ENCODE assay signal across 16 mouse cellular contexts in genomic region chr12:17677743-17678142, GRCm38 (mm10). TPM values are rescaled to one million over a fixed set of nuclear protein-coding genes. Genes with fewer than 3 reads are reported as not detected.
DNase-seq lines count a peak whose midpoint lies in the region; ATAC-seq and TF ChIP-seq lines count a peak whose summit lies in the region.
"Had no signal": no experiment of that assay in that cellular context is flagged by ENCODE, and none has a peak within 500 bp of the region (broad histone marks: within the 10 kb centered on the region; RNA-seq: fewer than 3 reads in every experiment).

No protein-coding gene starts in this region.

- H3K9ac ChIP-seq in heart, postnatal 0 days (replicated peaks; ENCODE audit: low read depth, low read length) = no peak overlapping the region
- no peak overlapping the region for H3K9ac ChIP-seq in lung, postnatal 0 days (replicated peaks; ENCODE audit: low read depth)
- H3K9ac ChIP-seq: lung, embryonic 15.5 days; midbrain, embryonic 12.5 days; neural tube, embryonic 12.5 days had no signal

- H3K4me3 ChIP-seq in heart, postnatal 0 days (ENCODE audit: low read depth, low read length) = no peak overlapping the region
- no peak overlapping the region for H3K4me3 ChIP-seq in lung, postnatal 0 days (ENCODE audit: low read depth, low read length)
- H3K4me3 ChIP-seq: limb, embryonic 10.5 days; lung, embryonic 15.5 days; midbrain, embryonic 12.5 days; neural tube, embryonic 12.5 days had no signal

- H3K27ac ChIP-seq in heart, postnatal 0 days (ENCODE audit: low read depth) = no peak overlapping the region
- no peak overlapping the region for H3K27ac ChIP-seq in lung, postnatal 0 days (ENCODE audit: low read length)
- H3K27ac ChIP-seq: limb, embryonic 10.5 days; lung, embryonic 15.5 days; midbrain, embryonic 12.5 days; neural tube, embryonic 12.5 days had no signal

- no peak for ATAC-seq in heart, postnatal 0 days (ENCODE audit: insufficient read depth, low read depth)
- ATAC-seq in lung, postnatal 0 days = no peak

- 74% methylated on average over 2 of the region's 2 CpGs for WGBS in heart, postnatal 0 days
- 84% methylated on average over 2 of the region's 2 CpGs for WGBS in lung, postnatal 0 days

- peak; percentile 19; the same call in 1 of the 2 replicates for TF ChIP-seq CTCF in heart, postnatal 0 days (IDR thresholded peaks at IDR 0.05; ENCODE audit: low read depth)
- peak; percentile 63 for TF ChIP-seq CTCF in lung, postnatal 0 days (IDR thresholded peaks at IDR 0.05)

- H3K9me3 ChIP-seq in heart, postnatal 0 days (replicated peaks; ENCODE audit: control insufficient read depth, low read length) = no peaks in the 10 kb centered on the region
- H3K9me3 ChIP-seq in lung, postnatal 0 days (ENCODE audit: low read length) = no peaks in the 10 kb centered on the region
- H3K9me3 ChIP-seq: limb, embryonic 10.5 days; lung, embryonic 15.5 days; midbrain, embryonic 12.5 days; neural tube, embryonic 12.5 days had no signal

- no peak for TF ChIP-seq EP300 in heart, postnatal 0 days (IDR thresholded peaks at IDR 0.05; ENCODE audit: low read depth)
- no peak for TF ChIP-seq EP300 in lung, postnatal 0 days (IDR thresholded peaks at IDR 0.05)

- H3K4me2 ChIP-seq in heart, postnatal 0 days (ENCODE audit: low read depth, low read length) = no peak overlapping the region
- no peak overlapping the region for H3K4me2 ChIP-seq in lung, postnatal 0 days (replicated peaks; ENCODE audit: low read depth, low read length)
- H3K4me2 ChIP-seq: lung, embryonic 15.5 days; midbrain, embryonic 12.5 days; neural tube, embryonic 12.5 days had no signal

- no peaks in the 10 kb centered on the region for H3K36me3 ChIP-seq in heart, postnatal 0 days (replicated peaks; ENCODE audit: control insufficient read depth, insufficient read depth, low read length)
- no peaks in the 10 kb centered on the region for H3K36me3 ChIP-seq in lung, postnatal 0 days (ENCODE audit: insufficient read depth, low read length)
- H3K36me3 ChIP-seq: limb, embryonic 10.5 days; lung, embryonic 15.5 days; midbrain, embryonic 12.5 days; neural tube, embryonic 12.5 days had no signal

- H3K27me3 ChIP-seq in heart, postnatal 0 days (ENCODE audit: control insufficient read depth, insufficient read depth, low read length) = no peaks in the 10 kb centered on the region
- no peaks in the 10 kb centered on the region for H3K27me3 ChIP-seq in lung, postnatal 0 days (replicated peaks; ENCODE audit: insufficient read depth, low read length)
- H3K27me3 ChIP-seq: lung, embryonic 15.5 days; midbrain, embryonic 12.5 days; neural tube, embryonic 12.5 days had no signal

- DNase-seq in heart, postnatal 0 days (ENCODE audit: low spot score) = no peak
- no peak for DNase-seq in heart, adult 8-10 months (ENCODE audit: low spot score)
- peak; percentile 17 for DNase-seq in lung, postnatal 0 days (ENCODE audit: low spot score)
- DNase-seq in lung, postnatal 10 days = no peak
- peak; percentile 36 for DNase-seq in NIH3T3 (ENCODE audit: low read depth)
- peak; percentile 38 to 52 for DNase-seq in thymus, postnatal 10 days (ENCODE audit: low spot score in 2 of 2)
- DNase-seq in embryo, embryonic 10.5 days (ENCODE audit: low spot score) = no peak
- no peak for DNase-seq in adrenal gland, postnatal 25 days
- DNase-seq: cerebellum, adult 11-12 months; heart, postnatal 36 days; kidney, adult 9 months; layer of hippocampus, adult 9-11 months had no signal

- no peaks in the 10 kb centered on the region for H3K4me1 ChIP-seq in heart, postnatal 0 days (ENCODE audit: control insufficient read depth, insufficient read depth)
- no peaks in the 10 kb centered on the region for H3K4me1 ChIP-seq in lung, postnatal 0 days (ENCODE audit: insufficient read depth, low read depth, low read length)
- H3K4me1 ChIP-seq: lung, embryonic 15.5 days; midbrain, embryonic 12.5 days; neural tube, embryonic 12.5 days had no signal

RNA-seq across cellular contexts. Expression of gene Hpcal1, which starts 12.9 kb away (rescaled TPM):
- total RNA-seq in heart, postnatal 0 days (2014; rRNA removed; ENCODE audit: low replicate concordance) = 14.8 and 19.1 TPM in 2 replicates
- 21.9 and 22.5 TPM in 2 replicates for polyA plus RNA-seq in heart, postnatal 0 days (2015; fragmentation: Nextera tagmentation; extraction: Ambion mirVana)
- total RNA-seq in heart, adult 8-10 months (2022) = 10 to 100 TPM; 13.4 to 17.4 (median 14.6) TPM
- 127 and 145 TPM in 2 replicates for polyA plus RNA-seq in lung, postnatal 0 days (2015; fragmentation: Nextera tagmentation; extraction: Ambion mirVana)
- 14.4 and 17.2 TPM in 2 replicates for total RNA-seq in adrenal gland, postnatal 25 days (2021)

Comparison
In these comparisons a context has a peak if more than half of its experiments do, and no peak if none do; other contexts are left out.
1. DNase-seq: peak in lung, postnatal 0 days (single experiment), NIH3T3 (single experiment) and thymus, postnatal 10 days (2 of 2); none in heart, postnatal 0 days (single experiment), heart, adult 8-10 months (single experiment), lung, postnatal 10 days (single experiment), embryo, embryonic 10.5 days (single experiment) and adrenal gland, postnatal 25 days (single experiment).